Mouse (Mus musculus): ENCODE measurements around the gene Gucy1a1. TPM values are rescaled to one million over a fixed set of nuclear protein-coding genes. Genes with fewer than 3 reads are reported as not detected.

Gucy1a1 gene
- polyA plus RNA-seq, 1 experiment from 2014 or later, result 25.4 TPM

DNA sequence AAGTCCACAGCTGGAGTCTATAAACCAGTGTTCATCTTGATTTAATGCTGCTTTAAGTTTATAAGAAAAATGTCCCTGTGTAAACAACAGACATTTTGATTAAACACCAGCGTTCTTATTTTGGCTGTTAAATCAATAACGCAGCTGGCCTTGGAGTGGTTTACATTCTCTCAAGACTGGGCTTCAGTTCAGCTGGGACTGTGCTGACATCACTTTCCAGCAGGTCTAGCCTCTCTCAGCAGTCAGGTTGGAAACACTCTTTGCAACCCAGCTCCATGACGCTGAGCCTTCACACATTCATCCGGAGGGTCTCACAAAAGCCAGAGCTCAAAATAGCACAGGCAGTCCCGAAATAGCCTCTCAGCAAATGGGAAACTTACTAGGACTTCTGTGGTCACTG is 88.4 kb downstream of the Gucy1a1 start:
- 73% methylated on average over 5 of the region's 5 CpGs for WGBS
- Histone ChIP-seq H3K9me3 (replicated peaks; ENCODE audit: control insufficient read depth, low read length, poor library complexity, severe bottlenecking) (no peaks in the 10 kb centered on the region), H3K4me1 (ENCODE audit: control insufficient read depth, insufficient read depth, low read length) (0 out of 2 replicates have a peak, but pooled peaks cover 3% of the 10 kb centered on the region), H3K4me3 (ENCODE audit: low read depth, low read length) (no peak overlapping the region), H3K27ac (ENCODE audit: low read length) (no peak overlapping the region), H3K27me3 (ENCODE audit: control insufficient read depth, insufficient read depth, low read depth, low read length) (no peaks in the 10 kb centered on the region), H3K4me2 (ENCODE audit: low read length) (no peak overlapping the region), H3K9ac (ENCODE audit: low read depth, low read length) (no peak overlapping the region), H3K36me3 (ENCODE audit: control insufficient read depth, insufficient read depth, low read length) (no peaks in the 10 kb centered on the region; the same call in 1 of the 2 replicates)
- no peak for ATAC-seq

GRCm38 (mm10) chr3:82054283-82054974 is 91.2 kb downstream of the Gucy1a1 start:
- Histone ChIP-seq H3K27me3 (ENCODE audit: control insufficient read depth, insufficient read depth, low read depth, low read length) (no peaks in the 10 kb centered on the region), H3K27ac (ENCODE audit: low read length) (no peak overlapping the region), H3K36me3 (ENCODE audit: control insufficient read depth, insufficient read depth, low read length) (no peaks in the 10 kb centered on the region; the same call in 1 of the 2 replicates), H3K9ac (ENCODE audit: low read depth, low read length) (no peak overlapping the region), H3K9me3 (replicated peaks; ENCODE audit: control insufficient read depth, low read length, poor library complexity, severe bottlenecking) (no peaks in the 10 kb centered on the region), H3K4me3 (ENCODE audit: low read depth, low read length) (no peak overlapping the region), H3K4me1 (ENCODE audit: control insufficient read depth, insufficient read depth, low read length) (no peaks in the 10 kb centered on the region), H3K4me2 (ENCODE audit: low read length) (no peak overlapping the region)
- WGBS, result 66% methylated on average over 5 of the region's 5 CpGs
- ATAC-seq, result no peak

DNA sequence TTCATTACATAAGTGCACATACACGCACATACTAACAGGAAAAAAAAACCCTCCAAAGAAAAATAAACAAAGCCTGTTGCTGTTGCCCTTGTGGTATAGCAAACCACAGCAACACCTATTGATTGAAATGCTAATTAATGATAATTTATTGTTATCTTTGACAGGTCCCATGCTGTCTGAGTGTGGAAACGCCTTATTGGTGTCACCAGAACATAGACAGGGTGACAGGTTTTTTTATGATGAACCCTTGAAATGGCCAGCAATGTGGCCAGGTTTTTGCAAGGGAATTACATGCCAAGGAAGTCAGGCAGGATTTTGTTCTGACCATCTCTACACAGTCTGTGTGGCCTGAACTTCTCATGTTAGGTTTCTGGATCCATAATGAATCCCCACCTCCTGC is 93.6 kb downstream of the Gucy1a1 start:
- Histone ChIP-seq H3K27ac (ENCODE audit: low read length) (no peak overlapping the region), H3K4me1 (ENCODE audit: control insufficient read depth, insufficient read depth, low read length) (0 out of 2 replicates have a peak, but pooled peaks cover 5% of the 10 kb centered on the region), H3K27me3 (ENCODE audit: control insufficient read depth, insufficient read depth, low read depth, low read length) (no peaks in the 10 kb centered on the region), H3K9me3 (replicated peaks; ENCODE audit: control insufficient read depth, low read length, poor library complexity, severe bottlenecking) (no peaks in the 10 kb centered on the region), H3K36me3 (ENCODE audit: control insufficient read depth, insufficient read depth, low read length) (no peaks in the 10 kb centered on the region; the same call in 1 of the 2 replicates), H3K4me2 (ENCODE audit: low read length) (no peak overlapping the region), H3K4me3 (ENCODE audit: low read depth, low read length) (no peak overlapping the region), H3K9ac (ENCODE audit: low read depth, low read length) (no peak overlapping the region)
- 35% methylated on average over 2 of the region's 2 CpGs for WGBS
- no peak for ATAC-seq

- H3K36me3 ChIP-seq (ENCODE audit: control insufficient read depth, insufficient read depth, low read length), result no peaks in the 10 kb centered on the region; the same call in 1 of the 2 replicates
- no peak overlapping the region for H3K27ac ChIP-seq (ENCODE audit: low read length)
- no peaks in the 10 kb centered on the region for H3K27me3 ChIP-seq (ENCODE audit: control insufficient read depth, insufficient read depth, low read depth, low read length)
- no peak for ATAC-seq
- H3K4me3 ChIP-seq (ENCODE audit: low read depth, low read length), result no peak overlapping the region
- H3K4me2 ChIP-seq (ENCODE audit: low read length), result no peak overlapping the region
- H3K9ac ChIP-seq (ENCODE audit: low read depth, low read length), result no peak overlapping the region
- H3K9me3 ChIP-seq (replicated peaks; ENCODE audit: control insufficient read depth, low read length, poor library complexity, severe bottlenecking), result no peaks in the 10 kb centered on the region
- H3K4me1 ChIP-seq (ENCODE audit: control insufficient read depth, insufficient read depth, low read length), result 0 out of 2 replicates have a peak, but pooled peaks cover 5% of the 10 kb centered on the region
These were observed 94.1 kb downstream of the Gucy1a1 start for GRCm38 (mm10) chr3:82051468-82051867.

DNA sequence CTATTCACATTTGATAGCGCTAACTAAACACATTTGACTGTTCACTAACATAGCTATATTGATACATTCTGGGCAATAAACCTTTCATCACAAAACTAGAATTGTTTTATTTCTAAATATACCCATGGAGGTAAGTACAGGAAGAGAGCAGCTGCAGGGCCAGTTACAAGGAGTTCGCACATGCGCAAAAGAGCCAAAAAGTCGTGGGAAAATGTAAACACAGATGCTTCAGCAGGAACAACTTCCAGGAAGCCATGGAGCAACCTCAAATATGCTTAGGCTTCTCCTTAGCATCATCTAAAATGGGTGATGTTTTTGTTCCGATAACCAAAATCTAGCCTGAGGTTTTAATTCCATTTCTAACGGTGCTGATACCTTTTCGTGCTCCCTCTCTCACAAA is 96.9 kb downstream of the Gucy1a1 start:
- Histone ChIP-seq H3K4me1 (ENCODE audit: control insufficient read depth, insufficient read depth, low read length) (0 out of 2 replicates have a peak, but pooled peaks cover 5% of the 10 kb centered on the region), H3K9me3 (replicated peaks; ENCODE audit: control insufficient read depth, low read length, poor library complexity, severe bottlenecking) (no peaks in the 10 kb centered on the region), H3K9ac (ENCODE audit: low read depth, low read length) (no peak overlapping the region), H3K27me3 (ENCODE audit: control insufficient read depth, insufficient read depth, low read depth, low read length) (no peaks in the 10 kb centered on the region), H3K4me3 (ENCODE audit: low read depth, low read length) (no peak overlapping the region), H3K36me3 (ENCODE audit: control insufficient read depth, insufficient read depth, low read length) (peaks cover 4% of the 10 kb centered on the region; the same call in 1 of the 2 replicates), H3K4me2 (ENCODE audit: low read length) (no peak overlapping the region), H3K27ac (ENCODE audit: low read length) (no peak overlapping the region)
- ATAC-seq, result no peak
- 50% methylated on average over 7 of the region's 7 CpGs for WGBS

GRCm38 (mm10) chr3:82048078-82048477 is 97.5 kb downstream of the Gucy1a1 start:
- 39% methylated on average over 4 of the region's 4 CpGs for WGBS
- Histone ChIP-seq H3K4me3 (ENCODE audit: low read depth, low read length) (no peak overlapping the region), H3K9ac (ENCODE audit: low read depth, low read length) (no peak overlapping the region), H3K27ac (ENCODE audit: low read length) (no peak overlapping the region), H3K4me1 (ENCODE audit: control insufficient read depth, insufficient read depth, low read length) (0 out of 2 replicates have a peak, but pooled peaks cover 5% of the 10 kb centered on the region), H3K4me2 (ENCODE audit: low read length) (no peak overlapping the region), H3K36me3 (ENCODE audit: control insufficient read depth, insufficient read depth, low read length) (peaks cover 7% of the 10 kb centered on the region; the same call in 1 of the 2 replicates), H3K27me3 (ENCODE audit: control insufficient read depth, insufficient read depth, low read depth, low read length) (no peaks in the 10 kb centered on the region), H3K9me3 (replicated peaks; ENCODE audit: control insufficient read depth, low read length, poor library complexity, severe bottlenecking) (no peaks in the 10 kb centered on the region)
- peak; percentile 40 for ATAC-seq

DNA sequence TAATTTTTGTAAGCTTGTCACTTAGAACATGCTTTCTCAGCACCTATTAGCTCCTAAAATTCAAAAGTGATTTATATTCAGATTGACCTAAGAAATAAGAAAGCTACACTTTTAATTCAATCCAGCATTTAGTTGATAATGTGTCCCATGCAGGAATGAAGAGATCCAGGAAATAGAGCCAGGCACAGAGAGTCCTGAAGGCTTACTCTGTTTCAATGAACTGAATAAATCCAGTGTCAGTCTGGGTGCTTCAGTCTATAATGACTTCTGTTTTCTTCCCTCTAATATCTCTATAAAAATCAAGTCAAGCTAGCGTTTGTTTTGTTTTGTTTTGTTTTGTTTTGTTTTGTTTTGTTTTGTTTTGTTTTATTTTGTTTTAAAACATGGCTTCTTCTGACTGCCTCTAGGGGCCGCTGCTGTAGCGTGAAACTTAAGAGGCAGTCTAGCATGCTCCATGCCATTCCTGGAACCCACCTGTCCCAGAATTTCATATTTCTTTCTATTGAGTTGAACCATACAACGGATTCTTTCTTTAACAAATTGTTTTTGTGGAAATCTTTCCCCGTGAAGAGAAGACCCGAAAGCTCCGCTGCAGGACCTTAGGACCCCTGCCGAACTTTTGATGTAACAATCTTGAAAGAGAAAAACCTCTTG is 98.4 kb downstream of the Gucy1a1 start:
- 30% methylated on average over 8 of the region's 8 CpGs for WGBS
- ATAC-seq, result peak; percentile 89

GRCm38 (mm10) chr3:82046087-82046486 is 99.5 kb downstream of the Gucy1a1 start:
- H3K27ac ChIP-seq (ENCODE audit: low read length), result no peak overlapping the region
- no peak overlapping the region for H3K4me2 ChIP-seq (ENCODE audit: low read length)
- H3K4me3 ChIP-seq (ENCODE audit: low read depth, low read length), result no peak overlapping the region
- no peaks in the 10 kb centered on the region for H3K27me3 ChIP-seq (ENCODE audit: control insufficient read depth, insufficient read depth, low read depth, low read length)
- no peak overlapping the region for H3K9ac ChIP-seq (ENCODE audit: low read depth, low read length)
- no peak for ATAC-seq
- no peaks in the 10 kb centered on the region for H3K9me3 ChIP-seq (replicated peaks; ENCODE audit: control insufficient read depth, low read length, poor library complexity, severe bottlenecking)
- 91% methylated on average over 8 of the region's 8 CpGs for WGBS
- 0 out of 2 replicates have a peak, but pooled peaks cover 5% of the 10 kb centered on the region for H3K4me1 ChIP-seq (ENCODE audit: control insufficient read depth, insufficient read depth, low read length)
- peaks cover 7% of the 10 kb centered on the region; the same call in 1 of the 2 replicates for H3K36me3 ChIP-seq (ENCODE audit: control insufficient read depth, insufficient read depth, low read length)

More for the DNA sequence above, 98.4 kb downstream of the Gucy1a1 start:
- 0 out of 2 replicates have a peak, but pooled peaks cover 5% of the 10 kb centered on the region for H3K4me1 ChIP-seq (ENCODE audit: control insufficient read depth, insufficient read depth, low read length)
- H3K9me3 ChIP-seq (replicated peaks; ENCODE audit: control insufficient read depth, low read length, poor library complexity, severe bottlenecking), result no peaks in the 10 kb centered on the region
- H3K4me2 ChIP-seq (ENCODE audit: low read length), result no peak overlapping the region
- H3K27me3 ChIP-seq (ENCODE audit: control insufficient read depth, insufficient read depth, low read depth, low read length), result no peaks in the 10 kb centered on the region
- H3K9ac ChIP-seq (ENCODE audit: low read depth, low read length), result no peak overlapping the region
- no peak overlapping the region for H3K4me3 ChIP-seq (ENCODE audit: low read depth, low read length)
- no peak overlapping the region for H3K27ac ChIP-seq (ENCODE audit: low read length)
- peaks cover 7% of the 10 kb centered on the region; the same call in 1 of the 2 replicates for H3K36me3 ChIP-seq (ENCODE audit: control insufficient read depth, insufficient read depth, low read length)

GRCm38 (mm10) chr3:82044902-82045301 is 100.7 kb downstream of the Gucy1a1 start:
- Histone ChIP-seq H3K9me3 (replicated peaks; ENCODE audit: control insufficient read depth, low read length, poor library complexity, severe bottlenecking) (no peaks in the 10 kb centered on the region), H3K27me3 (ENCODE audit: control insufficient read depth, insufficient read depth, low read depth, low read length) (no peaks in the 10 kb centered on the region), H3K36me3 (ENCODE audit: control insufficient read depth, insufficient read depth, low read length) (peaks cover 7% of the 10 kb centered on the region; the same call in 1 of the 2 replicates), H3K4me3 (ENCODE audit: low read depth, low read length) (no peak overlapping the region), H3K4me2 (ENCODE audit: low read length) (no peak overlapping the region), H3K27ac (ENCODE audit: low read length) (no peak overlapping the region), H3K4me1 (ENCODE audit: control insufficient read depth, insufficient read depth, low read length) (0 out of 2 replicates have a peak, but pooled peaks cover 5% of the 10 kb centered on the region), H3K9ac (ENCODE audit: low read depth, low read length) (no peak overlapping the region)
- no peak for ATAC-seq
- WGBS, result 93% methylated on average over 5 of the region's 5 CpGs

Measured in midbrain, embryonic 16.5 days (tissue).